ENCODE assay signal across 13 mouse cellular contexts in the genomic region with DNA sequence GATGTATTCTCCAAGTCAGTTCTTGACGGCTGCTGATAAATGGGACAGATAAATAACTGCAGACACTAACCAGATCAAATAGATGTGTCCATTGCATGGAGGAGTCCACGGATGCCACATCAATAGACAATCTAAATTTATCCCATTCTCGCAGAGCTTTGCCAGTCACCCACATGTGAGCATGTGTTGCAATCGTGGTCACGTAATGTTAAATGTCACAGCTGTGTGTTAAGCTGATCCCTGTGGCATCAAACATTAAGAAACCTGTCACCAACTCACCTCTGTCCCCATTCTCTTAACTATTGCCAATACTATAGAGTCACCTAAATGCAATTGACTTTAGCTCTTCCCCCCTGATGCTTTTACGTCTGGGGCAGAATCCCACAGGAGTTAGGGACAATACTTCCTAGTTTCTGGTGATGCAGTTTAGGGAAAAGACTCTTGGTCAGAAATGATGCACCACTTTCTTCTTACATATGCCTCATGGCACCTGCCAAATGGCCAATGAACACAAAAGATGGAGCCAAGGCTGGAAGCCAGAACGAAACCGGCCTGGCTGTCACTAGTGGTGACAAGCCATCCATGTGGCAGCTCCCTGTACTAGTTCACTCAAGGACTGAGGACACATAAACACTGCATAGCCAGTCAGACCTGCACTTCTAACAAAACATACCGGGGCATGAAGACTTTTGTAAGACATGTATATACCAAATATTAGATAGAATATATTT.
"Had no signal": no experiment of that assay in that cellular context is flagged by ENCODE, and none has a peak within 500 bp of the region (broad histone marks: within the 10 kb centered on the region; RNA-seq: fewer than 3 reads in every experiment).

No protein-coding gene starts in this region.

- DNase-seq: kidney, adult 18-20 months; kidney, postnatal 14 days; lung, embryonic 14.5 days; lung, postnatal 10 days; right cerebral cortex, adult 18-20 months; right cerebral cortex, postnatal 25 days; thymus, postnatal 36 days had no signal

- H3K4me3 ChIP-seq: left cerebral cortex, adult 2 months; limb, embryonic 15.5 days; liver, embryonic 15.5 days; midbrain, embryonic 12.5 days had no signal

- H3K27me3 ChIP-seq: limb, embryonic 15.5 days; liver, embryonic 15.5 days; midbrain, embryonic 12.5 days had no signal

- H3K9me3 ChIP-seq: limb, embryonic 15.5 days; liver, embryonic 15.5 days; midbrain, embryonic 12.5 days had no signal

- H3K9ac ChIP-seq: limb, embryonic 15.5 days; liver, embryonic 15.5 days; lung, embryonic 14.5 days; midbrain, embryonic 12.5 days had no signal

- H3K27ac ChIP-seq: left cerebral cortex, adult 2 months; limb, embryonic 15.5 days; liver, embryonic 15.5 days; macrophage; midbrain, embryonic 12.5 days had no signal

- H3K36me3 ChIP-seq: limb, embryonic 15.5 days; liver, embryonic 15.5 days; midbrain, embryonic 12.5 days had no signal

- H3K4me1 ChIP-seq: limb, embryonic 15.5 days; liver, embryonic 15.5 days; midbrain, embryonic 12.5 days had no signal

- H3K4me2 ChIP-seq: limb, embryonic 15.5 days; liver, embryonic 15.5 days; lung, embryonic 14.5 days; midbrain, embryonic 12.5 days had no signal

- ATAC-seq: midbrain, embryonic 16.5 days had no signal
